Mouse (Mus musculus) heart, adult 11 months (tissue): ENCODE data around the gene Nsd1.

Experiments used
- DNase-seq: peaks from one replicate; pipeline ENCODE4 v3.0.0; 2022

Gene Nsd1

GRCm38 (mm10) chr13:55191535-55191934, 18.0 kb upstream of the Nsd1 start:
- peak; percentile 87 for DNase-seq

GRCm38 (mm10) chr13:55202758-55203157, 6.8 kb upstream of the Nsd1 start:
- DNase-seq: peak; percentile 51

- DNase-seq: peak; percentile 56
These were observed 5.8 kb upstream of the Nsd1 start for GRCm38 (mm10) chr13:55203740-55204139.

- peak; percentile 64 for DNase-seq
These were observed 4.8 kb upstream of the Nsd1 start for GRCm38 (mm10) chr13:55204667-55205389.

GRCm38 (mm10) chr13:55205448-55206205, 4.0 kb upstream of the Nsd1 start:
- peak; percentile 75 for DNase-seq

- DNase-seq: no peak
These were observed 539 bp upstream of the Nsd1 start for GRCm38 (mm10) chr13:55208837-55209648.

GRCm38 (mm10) chr13:55210193-55210970, 800 bp downstream of the Nsd1 start:
- DNase-seq: peak; percentile 97

GRCm38 (mm10) chr13:55210971-55211220, 1.3 kb downstream of the Nsd1 start:
- DNase-seq: no peak

- DNase-seq: peak; percentile 100
These were observed 1.8 kb downstream of the Nsd1 start for GRCm38 (mm10) chr13:55211221-55212010.

- DNase-seq: no peak
These were observed 2.4 kb downstream of the Nsd1 start for GRCm38 (mm10) chr13:55212011-55212360.

GRCm38 (mm10) chr13:55212361-55213137, 3.0 kb downstream of the Nsd1 start:
- peak; percentile 97 for DNase-seq

- DNase-seq: no peak
These were observed 3.7 kb downstream of the Nsd1 start for GRCm38 (mm10) chr13:55213138-55213806.

- peak; percentile 52 for DNase-seq
These were observed 14.8 kb downstream of the Nsd1 start for GRCm38 (mm10) chr13:55224364-55224763.

GRCm38 (mm10) chr13:55230701-55231100, 21.1 kb downstream of the Nsd1 start:
- DNase-seq: peak; percentile 28

GRCm38 (mm10) chr13:55243205-55243604, 33.6 kb downstream of the Nsd1 start:
- DNase-seq: peak; percentile 35

- DNase-seq: no peak
These were observed 37.9 kb downstream of the Nsd1 start for GRCm38 (mm10) chr13:55247293-55248030.

- DNase-seq: peak; percentile 64
These were observed 39.7 kb downstream of the Nsd1 start for GRCm38 (mm10) chr13:55249246-55249645.

- no peak for DNase-seq
These were observed 43.2 kb downstream of the Nsd1 start for GRCm38 (mm10) chr13:55252820-55253219.

- DNase-seq: no peak
These were observed 45.6 kb downstream of the Nsd1 start for GRCm38 (mm10) chr13:55255052-55255652.

GRCm38 (mm10) chr13:55258651-55259050, 49.1 kb downstream of the Nsd1 start:
- no peak for DNase-seq
